Mouse (Mus musculus) cerebellum, adult 9-11 months (tissue): ENCODE measurements at regions not wholly inside any gene's neighbourhood (a gene's known extent, or its start where the extent isn't known, plus 50 kb on each side); places are given as distances from the start of the nearest gene placed in this dataset.

Experiments used
- DNase-seq: peaks from one replicate; pipeline ENCODE4 v3.0.0; 2022

GRCm38 (mm10) chr1:51531360-51531759 lies 53.1 kb upstream of the Nabp1 start:
- no peak for DNase-seq

DNA sequence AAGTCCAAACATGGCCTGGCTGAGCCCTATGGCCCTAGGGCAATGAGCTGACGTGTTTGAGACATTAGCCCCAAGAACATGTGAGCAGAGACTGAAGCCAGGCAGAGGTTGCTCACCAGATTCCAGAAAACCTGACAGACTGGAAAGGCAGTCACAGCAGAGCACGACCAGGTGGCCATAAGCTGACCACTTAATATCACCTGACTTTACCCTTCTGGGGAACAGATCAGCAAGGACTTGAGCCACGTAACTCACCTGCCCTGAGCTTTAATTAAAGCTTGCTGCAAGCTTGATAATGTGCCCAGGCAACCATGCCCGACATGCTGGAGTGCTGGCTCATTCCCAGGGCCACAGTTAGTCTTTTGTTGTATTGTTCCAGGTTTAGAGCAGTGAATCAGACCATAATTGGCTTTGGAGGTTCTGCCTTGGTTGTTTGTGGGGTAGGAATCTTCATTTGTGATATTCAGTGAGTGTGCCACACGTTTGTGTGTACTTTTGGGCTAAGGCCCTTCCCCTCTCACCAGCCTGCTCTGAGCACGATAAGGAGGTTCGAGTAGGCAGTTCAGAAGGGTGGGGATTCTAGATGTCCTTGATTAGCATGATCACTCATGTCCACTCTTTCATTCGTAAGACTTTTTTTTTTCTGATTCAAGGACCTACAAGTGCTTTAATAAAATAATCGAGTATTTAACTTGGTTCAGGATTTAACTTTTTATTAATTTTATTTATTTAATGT lies 52.1 kb upstream of the Nabp1 start:
- peak; percentile 84 for DNase-seq

GRCm38 (mm10) chr1:51529653-51530052 lies 51.4 kb upstream of the Nabp1 start:
- DNase-seq: no peak

GRCm38 (mm10) chr1:51528671-51529070 lies 50.4 kb upstream of the Nabp1 start:
- peak; percentile 64 for DNase-seq
